Mouse (Mus musculus): Measurements from ENCODE around the gene Agap1.

DNA sequence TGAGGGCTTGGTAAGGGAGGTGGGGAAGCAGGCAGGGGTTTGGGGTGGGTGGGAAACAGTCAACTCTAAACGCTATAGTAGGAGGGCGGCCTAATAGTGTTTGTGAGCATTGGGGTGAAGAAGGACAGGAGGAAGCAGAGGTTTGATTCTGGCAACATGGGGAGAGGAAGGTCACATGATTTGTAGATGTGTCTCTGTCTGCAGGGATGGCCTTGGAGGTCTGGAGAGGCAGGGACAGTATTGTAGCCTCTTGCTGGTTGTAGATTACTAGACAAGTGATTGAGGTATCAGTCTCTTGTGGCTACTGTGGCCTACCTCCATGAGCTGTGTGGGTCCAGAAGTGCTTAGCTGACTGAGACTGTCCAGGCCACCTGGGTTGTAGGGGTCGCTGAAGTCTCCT, 13.5 kb downstream of the Agap1 start:
- no peak for TF ChIP-seq EP300 (optimal IDR thresholded peaks at IDR 0.05)
- TF ChIP-seq CTCF (IDR thresholded peaks at IDR 0.05; ENCODE audit: low read depth), result no peak

Measured in stomach, postnatal 0 days (tissue).